Mouse (Mus musculus): ENCODE measurements at regions not wholly inside any gene's neighbourhood (a gene's known extent, or its start where the extent isn't known, plus 50 kb on each side); places are given as distances from the start of the nearest gene placed in this dataset.
"Not testable (repeated sequence)": the region's sequence is repeated elsewhere in the genome, so short reads cannot be mapped to it uniquely, and the experiment has no call there.

- Histone ChIP-seq H3K27ac (no peak overlapping the region), H3K9me3 (ENCODE audit: control insufficient read depth, low read length) (no peaks in the 10 kb centered on the region), H3K4me3 (replicated peaks; ENCODE audit: low read length) (no peak overlapping the region), H3K36me3 (replicated peaks; ENCODE audit: control insufficient read depth, insufficient read depth) (no peaks in the 10 kb centered on the region), H3K4me1 (replicated peaks; ENCODE audit: control insufficient read depth, insufficient read depth, low read length) (peaks cover 2% of the 10 kb centered on the region; the same call in 1 of the 2 replicates), H3K27me3 (ENCODE audit: control insufficient read depth, insufficient read depth, low read length) (no peaks in the 10 kb centered on the region), H3K9ac (no peak overlapping the region), H3K4me2 (replicated peaks) (no peak overlapping the region)
- ATAC-seq (ENCODE audit: low FRiP score) (no peak), DNase-seq (ENCODE audit: low spot score) (no peak)
- WGBS, result 89% methylated on average over 8 of the region's 8 CpGs
Measured at GRCm38 (mm10) chr1:177362398-177362797, 79.8 kb upstream of the Zbtb18 start.

GRCm38 (mm10) chr1:177348400-177349092, 90.5 kb upstream of the Akt3 start:
- Histone ChIP-seq H3K9me3 (ENCODE audit: control insufficient read depth, low read length) (no peaks in the 10 kb centered on the region), H3K27ac (no peak overlapping the region), H3K36me3 (replicated peaks; ENCODE audit: control insufficient read depth, insufficient read depth) (no peaks in the 10 kb centered on the region), H3K9ac (no peak overlapping the region), H3K4me1 (replicated peaks; ENCODE audit: control insufficient read depth, insufficient read depth, low read length) (no peaks in the 10 kb centered on the region), H3K27me3 (ENCODE audit: control insufficient read depth, insufficient read depth, low read length) (no peaks in the 10 kb centered on the region), H3K4me3 (replicated peaks; ENCODE audit: low read length) (no peak overlapping the region), H3K4me2 (replicated peaks) (no peak overlapping the region)
- WGBS, result 86% methylated on average over 17 of the region's 17 CpGs
- no peak for DNase-seq (ENCODE audit: low spot score)
- ATAC-seq (ENCODE audit: low FRiP score), result no peak

- no peak for DNase-seq (ENCODE audit: low spot score)
- no peaks in the 10 kb centered on the region for H3K27me3 ChIP-seq (ENCODE audit: control insufficient read depth, insufficient read depth, low read length)
- H3K4me3 ChIP-seq (replicated peaks; ENCODE audit: low read length), result no peak overlapping the region
- H3K27ac ChIP-seq, result no peak overlapping the region
- no peaks in the 10 kb centered on the region for H3K4me1 ChIP-seq (replicated peaks; ENCODE audit: control insufficient read depth, insufficient read depth, low read length)
- 29% methylated on average over 4 of the region's 4 CpGs for WGBS
- no peak overlapping the region for H3K4me2 ChIP-seq (replicated peaks)
- no peaks in the 10 kb centered on the region for H3K9me3 ChIP-seq (ENCODE audit: control insufficient read depth, low read length)
- H3K36me3 ChIP-seq (replicated peaks; ENCODE audit: control insufficient read depth, insufficient read depth), result no peaks in the 10 kb centered on the region
- H3K9ac ChIP-seq, result no peak overlapping the region
- no peak for ATAC-seq (ENCODE audit: low FRiP score)
Measured at GRCm38 (mm10) chr1:177347208-177347607, 89.2 kb upstream of the Akt3 start.

GRCm38 (mm10) chr1:177346540-177346939, 88.5 kb upstream of the Akt3 start:
- Histone ChIP-seq H3K36me3 (replicated peaks; ENCODE audit: control insufficient read depth, insufficient read depth) (no peaks in the 10 kb centered on the region), H3K9me3 (ENCODE audit: control insufficient read depth, low read length) (no peaks in the 10 kb centered on the region), H3K27me3 (ENCODE audit: control insufficient read depth, insufficient read depth, low read length) (no peaks in the 10 kb centered on the region), H3K4me2 (replicated peaks) (no peak overlapping the region), H3K9ac (no peak overlapping the region), H3K4me3 (replicated peaks; ENCODE audit: low read length) (no peak overlapping the region), H3K4me1 (replicated peaks; ENCODE audit: control insufficient read depth, insufficient read depth, low read length) (no peaks in the 10 kb centered on the region), H3K27ac (no peak overlapping the region)
- DNase-seq (ENCODE audit: low spot score), result no peak
- no peak for ATAC-seq (ENCODE audit: low FRiP score)
- 71% methylated on average over 6 of the region's 6 CpGs for WGBS

- Histone ChIP-seq H3K27me3 (ENCODE audit: control insufficient read depth, insufficient read depth, low read length) (no peaks in the 10 kb centered on the region), H3K4me2 (replicated peaks) (no peak overlapping the region), H3K27ac (no peak overlapping the region), H3K9ac (no peak overlapping the region), H3K4me3 (replicated peaks; ENCODE audit: low read length) (no peak overlapping the region), H3K9me3 (ENCODE audit: control insufficient read depth, low read length) (no peaks in the 10 kb centered on the region), H3K36me3 (replicated peaks; ENCODE audit: control insufficient read depth, insufficient read depth) (no peaks in the 10 kb centered on the region), H3K4me1 (replicated peaks; ENCODE audit: control insufficient read depth, insufficient read depth, low read length) (no peaks in the 10 kb centered on the region)
- ATAC-seq (ENCODE audit: low FRiP score) (no peak), DNase-seq (ENCODE audit: low spot score) (no peak)
- WGBS, result 93% methylated on average over 6 of the region's 6 CpGs
Measured at GRCm38 (mm10) chr1:177345540-177345939, 87.5 kb upstream of the Akt3 start.

- no peak overlapping the region for H3K9ac ChIP-seq
- no peak overlapping the region for H3K27ac ChIP-seq
- no peak overlapping the region for H3K4me3 ChIP-seq (replicated peaks; ENCODE audit: low read length)
- no peaks in the 10 kb centered on the region for H3K9me3 ChIP-seq (ENCODE audit: control insufficient read depth, low read length)
- H3K4me1 ChIP-seq (replicated peaks; ENCODE audit: control insufficient read depth, insufficient read depth, low read length), result peaks cover 2% of the 10 kb centered on the region; the same call in 1 of the 2 replicates
- ATAC-seq (ENCODE audit: low FRiP score) (no peak), DNase-seq (ENCODE audit: low spot score) (no peak)
- no peaks in the 10 kb centered on the region for H3K36me3 ChIP-seq (replicated peaks; ENCODE audit: control insufficient read depth, insufficient read depth)
- H3K27me3 ChIP-seq (ENCODE audit: control insufficient read depth, insufficient read depth, low read length), result no peaks in the 10 kb centered on the region
- H3K4me2 ChIP-seq (replicated peaks), result no peak overlapping the region
- WGBS, result 88% methylated on average over 4 of the region's 4 CpGs
Measured at GRCm38 (mm10) chr1:177343949-177344348, 85.9 kb upstream of the Akt3 start.

GRCm38 (mm10) chr1:177343121-177343520, 85.1 kb upstream of the Akt3 start:
- Histone ChIP-seq H3K4me2 (replicated peaks) (no peak overlapping the region), H3K4me1 (replicated peaks; ENCODE audit: control insufficient read depth, insufficient read depth, low read length) (peaks cover 10% of the 10 kb centered on the region; the same call in 1 of the 2 replicates), H3K9me3 (ENCODE audit: control insufficient read depth, low read length) (no peaks in the 10 kb centered on the region), H3K27ac (no peak overlapping the region), H3K9ac (no peak overlapping the region), H3K27me3 (ENCODE audit: control insufficient read depth, insufficient read depth, low read length) (no peaks in the 10 kb centered on the region), H3K4me3 (replicated peaks; ENCODE audit: low read length) (no peak overlapping the region), H3K36me3 (replicated peaks; ENCODE audit: control insufficient read depth, insufficient read depth) (no peaks in the 10 kb centered on the region)
- WGBS, result 36% methylated on average over 6 of the region's 6 CpGs
- DNase-seq (ENCODE audit: low spot score) (peak; percentile 53), ATAC-seq (ENCODE audit: low FRiP score) (no peak)

- DNase-seq (ENCODE audit: low spot score) (no peak), ATAC-seq (ENCODE audit: low FRiP score) (no peak)
- Histone ChIP-seq H3K4me1 (replicated peaks; ENCODE audit: control insufficient read depth, insufficient read depth, low read length) (peaks cover 12% of the 10 kb centered on the region; the same call in 1 of the 2 replicates), H3K36me3 (replicated peaks; ENCODE audit: control insufficient read depth, insufficient read depth) (no peaks in the 10 kb centered on the region), H3K4me3 (replicated peaks; ENCODE audit: low read length) (no peak overlapping the region), H3K9me3 (ENCODE audit: control insufficient read depth, low read length) (no peaks in the 10 kb centered on the region), H3K9ac (no peak overlapping the region), H3K27ac (no peak overlapping the region), H3K4me2 (replicated peaks) (no peak overlapping the region), H3K27me3 (ENCODE audit: control insufficient read depth, insufficient read depth, low read length) (no peaks in the 10 kb centered on the region)
- 82% methylated on average over 3 of the region's 3 CpGs for WGBS
Measured at GRCm38 (mm10) chr1:177340232-177340631, 82.2 kb upstream of the Akt3 start.

- H3K4me3 ChIP-seq (replicated peaks; ENCODE audit: low read length), result peak overlapping the region; percentile 37
- WGBS, result 58% methylated on average over 11 of the region's 13 CpGs
- peaks cover 12% of the 10 kb centered on the region; the same call in 1 of the 2 replicates for H3K4me1 ChIP-seq (replicated peaks; ENCODE audit: control insufficient read depth, insufficient read depth, low read length)
- peak overlapping the region; percentile 71 for H3K27ac ChIP-seq
- not testable (repeated sequence) for ATAC-seq (ENCODE audit: low FRiP score); H3K9me3 ChIP-seq (ENCODE audit: control insufficient read depth, low read length); H3K36me3 ChIP-seq (replicated peaks; ENCODE audit: control insufficient read depth, insufficient read depth); DNase-seq (ENCODE audit: low spot score); H3K27me3 ChIP-seq (ENCODE audit: control insufficient read depth, insufficient read depth, low read length)
- H3K9ac ChIP-seq, result peak overlapping the region; percentile 73
- H3K4me2 ChIP-seq (replicated peaks), result peak overlapping the region; percentile 73
Measured at GRCm38 (mm10) chr1:177339207-177339787, 81.3 kb upstream of the Akt3 start.

All from hindbrain, embryonic 14.5 days (tissue).